9 mouse cellular contexts compared by ENCODE assay signal in the genomic region with DNA sequence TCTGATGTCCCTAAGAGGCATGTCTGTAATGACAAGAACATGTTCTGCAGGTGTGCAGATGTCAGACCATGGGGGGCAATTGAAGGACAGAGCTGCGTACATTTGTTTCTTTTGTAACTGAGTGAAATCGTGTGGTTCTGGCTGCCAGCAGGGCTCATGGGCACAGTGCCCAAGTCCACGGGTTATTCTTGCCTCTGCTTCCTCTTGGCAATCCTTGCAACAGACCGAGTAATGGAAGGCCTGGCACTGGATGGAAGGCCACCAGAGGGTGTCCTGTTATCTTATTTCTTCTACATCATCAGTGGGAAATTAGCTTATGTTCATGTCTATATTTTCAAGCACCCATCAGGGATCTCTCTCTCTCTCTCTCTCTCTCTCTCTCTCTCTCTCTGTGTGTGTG. TPM values are rescaled to one million over a fixed set of nuclear protein-coding genes. Genes with fewer than 3 reads are reported as not detected.
DNase-seq lines count a peak whose midpoint lies in the region; ATAC-seq and TF ChIP-seq lines count a peak whose summit lies in the region.
"Had no signal": no experiment of that assay in that cellular context is flagged by ENCODE, and none has a peak within 500 bp of the region (broad histone marks: within the 10 kb centered on the region; RNA-seq: fewer than 3 reads in every experiment).

No protein-coding gene starts in this region.

- H3K4me3 ChIP-seq in hindbrain, embryonic 14.5 days (replicated peaks; ENCODE audit: low read length) = no peak overlapping the region
- H3K4me3 ChIP-seq in hindbrain, embryonic 12.5 days = no peak overlapping the region
- no peak overlapping the region for H3K4me3 ChIP-seq in kidney, postnatal 0 days (replicated peaks; ENCODE audit: low read depth, low read length)
- H3K4me3 ChIP-seq in lung, embryonic 16.5 days (ENCODE audit: low read length) = no peak overlapping the region
- H3K4me3 ChIP-seq in stomach, postnatal 0 days (ENCODE audit: low read depth, low read length) = no peak overlapping the region
- H3K4me3 ChIP-seq: midbrain, embryonic 12.5 days had no signal

- peaks cover 2% of the 10 kb centered on the region for H3K36me3 ChIP-seq in hindbrain, embryonic 14.5 days (replicated peaks; ENCODE audit: control insufficient read depth, insufficient read depth)
- H3K36me3 ChIP-seq in hindbrain, embryonic 12.5 days = peaks cover 2% of the 10 kb centered on the region; the same call in 1 of the 2 replicates
- H3K36me3 ChIP-seq in kidney, postnatal 0 days (ENCODE audit: insufficient read depth, low read length) = no peaks in the 10 kb centered on the region
- peaks cover 6% of the 10 kb centered on the region; the same call in 1 of the 2 replicates for H3K36me3 ChIP-seq in lung, embryonic 16.5 days (ENCODE audit: control insufficient read depth, insufficient read depth, low read length)
- no peaks in the 10 kb centered on the region for H3K36me3 ChIP-seq in stomach, postnatal 0 days (ENCODE audit: control insufficient read depth, insufficient read depth, low read length)

- H3K9ac ChIP-seq in hindbrain, embryonic 14.5 days = no peak overlapping the region
- no peak overlapping the region for H3K9ac ChIP-seq in hindbrain, embryonic 12.5 days
- no peak overlapping the region for H3K9ac ChIP-seq in kidney, postnatal 0 days (ENCODE audit: low read depth, low read length)
- no peak overlapping the region for H3K9ac ChIP-seq in lung, embryonic 16.5 days (ENCODE audit: low read length)
- H3K9ac ChIP-seq in stomach, postnatal 0 days (ENCODE audit: low read length) = no peak overlapping the region
- H3K9ac ChIP-seq: midbrain, embryonic 12.5 days had no signal

- TF ChIP-seq EP300 in stomach, postnatal 0 days (optimal IDR thresholded peaks at IDR 0.05) = no peak

- H3K4me1 ChIP-seq in hindbrain, embryonic 14.5 days (replicated peaks; ENCODE audit: control insufficient read depth, insufficient read depth, low read length) = peaks cover 14% of the 10 kb centered on the region; the same call in 1 of the 2 replicates
- peaks cover 7% of the 10 kb centered on the region; the same call in 1 of the 2 replicates for H3K4me1 ChIP-seq in hindbrain, embryonic 12.5 days
- H3K4me1 ChIP-seq in kidney, postnatal 0 days (replicated peaks; ENCODE audit: insufficient read depth, low read length) = no peaks in the 10 kb centered on the region
- H3K4me1 ChIP-seq in lung, embryonic 16.5 days (replicated peaks; ENCODE audit: control insufficient read depth, insufficient read depth, low read length) = no peaks in the 10 kb centered on the region; the same call in 1 of the 2 replicates
- H3K4me1 ChIP-seq in stomach, postnatal 0 days (replicated peaks; ENCODE audit: control insufficient read depth, insufficient read depth) = no peaks in the 10 kb centered on the region

- 46% methylated on average over 4 of the region's 4 CpGs for WGBS in hindbrain, embryonic 14.5 days
- 62% methylated on average over 4 of the region's 4 CpGs for WGBS in hindbrain, embryonic 12.5 days
- 58% methylated on average over 4 of the region's 4 CpGs for WGBS in kidney, postnatal 0 days
- 24% methylated on average over 4 of the region's 4 CpGs for WGBS in lung, embryonic 16.5 days
- WGBS in stomach, postnatal 0 days = 16% methylated on average over 4 of the region's 4 CpGs

- H3K27ac ChIP-seq in hindbrain, embryonic 14.5 days = no peak overlapping the region
- H3K27ac ChIP-seq in hindbrain, embryonic 12.5 days = no peak overlapping the region
- no peak overlapping the region for H3K27ac ChIP-seq in kidney, postnatal 0 days
- no peak overlapping the region for H3K27ac ChIP-seq in lung, embryonic 16.5 days (ENCODE audit: low read length)
- H3K27ac ChIP-seq in stomach, postnatal 0 days (replicated peaks) = no peak overlapping the region
- H3K27ac ChIP-seq: midbrain, embryonic 12.5 days had no signal

- no peaks in the 10 kb centered on the region for H3K9me3 ChIP-seq in hindbrain, embryonic 14.5 days (ENCODE audit: control insufficient read depth, low read length)
- H3K9me3 ChIP-seq in hindbrain, embryonic 12.5 days (replicated peaks) = no peaks in the 10 kb centered on the region
- H3K9me3 ChIP-seq in kidney, postnatal 0 days (replicated peaks; ENCODE audit: low read length) = no peaks in the 10 kb centered on the region
- no peaks in the 10 kb centered on the region for H3K9me3 ChIP-seq in lung, embryonic 16.5 days (ENCODE audit: control insufficient read depth, low read length)
- no peaks in the 10 kb centered on the region for H3K9me3 ChIP-seq in stomach, postnatal 0 days (ENCODE audit: control insufficient read depth, low read length)
- H3K9me3 ChIP-seq: midbrain, embryonic 12.5 days had no signal

- ATAC-seq in hindbrain, embryonic 14.5 days (ENCODE audit: low FRiP score) = no peak
- no peak for ATAC-seq in hindbrain, embryonic 12.5 days (ENCODE audit: low FRiP score)
- no peak for ATAC-seq in kidney, postnatal 0 days (replicated peaks; ENCODE audit: low FRiP score, low read depth)
- peak; percentile 41; the same call in 1 of the 2 replicates for ATAC-seq in lung, embryonic 16.5 days (ENCODE audit: low read depth)
- 0 out of 2 replicates have a peak, but pooled peaks have one; percentile 44 for ATAC-seq in stomach, postnatal 0 days (ENCODE audit: low FRiP score, low TSS enrichment)

- no peaks in the 10 kb centered on the region for H3K27me3 ChIP-seq in hindbrain, embryonic 14.5 days (ENCODE audit: control insufficient read depth, insufficient read depth, low read length)
- H3K27me3 ChIP-seq in hindbrain, embryonic 12.5 days = no peaks in the 10 kb centered on the region
- no peaks in the 10 kb centered on the region for H3K27me3 ChIP-seq in kidney, postnatal 0 days (ENCODE audit: insufficient read depth, low read length)
- no peaks in the 10 kb centered on the region for H3K27me3 ChIP-seq in lung, embryonic 16.5 days (ENCODE audit: control insufficient read depth, insufficient read depth, low read depth, low read length)
- no peaks in the 10 kb centered on the region for H3K27me3 ChIP-seq in stomach, postnatal 0 days (ENCODE audit: control insufficient read depth, insufficient read depth, low read length)
- H3K27me3 ChIP-seq: midbrain, embryonic 12.5 days had no signal

- peak; percentile 31; the same call in 1 of the 2 replicates for TF ChIP-seq CTCF in kidney, postnatal 0 days (IDR thresholded peaks at IDR 0.05; ENCODE audit: low read depth)
- peak; percentile 57 for TF ChIP-seq CTCF in stomach, postnatal 0 days (IDR thresholded peaks at IDR 0.05; ENCODE audit: low read depth)

- no peak overlapping the region for H3K4me2 ChIP-seq in hindbrain, embryonic 14.5 days (replicated peaks)
- H3K4me2 ChIP-seq in hindbrain, embryonic 12.5 days (replicated peaks) = no peak overlapping the region
- H3K4me2 ChIP-seq in kidney, postnatal 0 days (ENCODE audit: low read length) = no peak overlapping the region
- no peak overlapping the region for H3K4me2 ChIP-seq in lung, embryonic 16.5 days (ENCODE audit: low read depth, low read length)
- no peak overlapping the region for H3K4me2 ChIP-seq in stomach, postnatal 0 days (replicated peaks; ENCODE audit: low read depth)
- H3K4me2 ChIP-seq: midbrain, embryonic 12.5 days had no signal

- peak; percentile 70 for DNase-seq in hindbrain, embryonic 14.5 days (ENCODE audit: low spot score)
- peak; percentile 91 for DNase-seq in adrenal gland, adult 2 months
- DNase-seq in fibroblast of lung, adult 2 months (ENCODE audit: low read depth) = peak; percentile 79
- DNase-seq in kidney, postnatal 0 days (ENCODE audit: low spot score) = no peak
- DNase-seq in stomach, postnatal 0 days (ENCODE audit: low spot score) = peak; percentile 58
- no peak for DNase-seq in yolk sac, embryonic 10.5 days (ENCODE audit: low spot score)

RNA-seq across cellular contexts. Expression of gene Sfmbt1, which starts 19.0 kb away (rescaled TPM):
- 19.8 and 20.0 TPM in 2 replicates for polyA plus RNA-seq in hindbrain, embryonic 14.5 days (2014; fragmentation: Nextera tagmentation; extraction: Ambion mirVana)
- polyA plus RNA-seq in hindbrain, embryonic 12.5 days (2016; fragmentation: Nextera tagmentation; extraction: Ambion mirVana) = 17.9 and 18.1 TPM in 2 replicates
- total RNA-seq in adrenal gland, adult 2 months (2021) = 10 to 100 TPM; 20.9 to 27.0 TPM
- 0.66 and 0.81 TPM in 2 replicates for polyA plus RNA-seq in adrenal gland, adult 2 months (2012; rRNA removed)
- polyA plus RNA-seq in kidney, postnatal 0 days (2015; fragmentation: Nextera tagmentation; extraction: Ambion mirVana) = 10.9 and 12.0 TPM in 2 replicates
- 10.6 and 11.6 TPM in 2 replicates for polyA plus RNA-seq in lung, embryonic 16.5 days (2015; fragmentation: Nextera tagmentation; extraction: Ambion mirVana)
- polyA plus RNA-seq in stomach, postnatal 0 days (2015; fragmentation: Nextera tagmentation; extraction: Ambion mirVana) = 5.4 and 6.2 TPM in 2 replicates

RNA-seq across cellular contexts. Expression of gene Rft1, which starts 41.4 kb away (rescaled TPM):
- polyA plus RNA-seq in hindbrain, embryonic 14.5 days (2014; fragmentation: Nextera tagmentation; extraction: Ambion mirVana) = 8.3 and 9.0 TPM in 2 replicates
- 13.1 and 13.7 TPM in 2 replicates for polyA plus RNA-seq in hindbrain, embryonic 12.5 days (2016; fragmentation: Nextera tagmentation; extraction: Ambion mirVana)
- total RNA-seq in adrenal gland, adult 2 months (2021) = 10 to 100 TPM; 24.7 to 25.4 TPM
- polyA plus RNA-seq in adrenal gland, adult 2 months (2012; rRNA removed) = 16.3 and 17.1 TPM in 2 replicates
- 14.0 and 17.1 TPM in 2 replicates for polyA plus RNA-seq in kidney, postnatal 0 days (2015; fragmentation: Nextera tagmentation; extraction: Ambion mirVana)
- 17.6 and 18.1 TPM in 2 replicates for polyA plus RNA-seq in lung, embryonic 16.5 days (2015; fragmentation: Nextera tagmentation; extraction: Ambion mirVana)
- 12.1 and 12.3 TPM in 2 replicates for polyA plus RNA-seq in stomach, postnatal 0 days (2015; fragmentation: Nextera tagmentation; extraction: Ambion mirVana)

Comparison
In these comparisons a context has a peak if more than half of its experiments do, and no peak if none do; other contexts are left out.
1. ATAC-seq: peak in lung, embryonic 16.5 days (single experiment) and stomach, postnatal 0 days (single experiment); none in hindbrain, embryonic 14.5 days (single experiment), hindbrain, embryonic 12.5 days (single experiment) and kidney, postnatal 0 days (single experiment).
2. DNase-seq: peak in hindbrain, embryonic 14.5 days (single experiment), adrenal gland, adult 2 months (single experiment), fibroblast of lung, adult 2 months (single experiment) and stomach, postnatal 0 days (single experiment); none in kidney, postnatal 0 days (single experiment) and yolk sac, embryonic 10.5 days (single experiment).